Comparison of ENCODE assay signal across 29 mouse cellular contexts in the genomic region with DNA sequence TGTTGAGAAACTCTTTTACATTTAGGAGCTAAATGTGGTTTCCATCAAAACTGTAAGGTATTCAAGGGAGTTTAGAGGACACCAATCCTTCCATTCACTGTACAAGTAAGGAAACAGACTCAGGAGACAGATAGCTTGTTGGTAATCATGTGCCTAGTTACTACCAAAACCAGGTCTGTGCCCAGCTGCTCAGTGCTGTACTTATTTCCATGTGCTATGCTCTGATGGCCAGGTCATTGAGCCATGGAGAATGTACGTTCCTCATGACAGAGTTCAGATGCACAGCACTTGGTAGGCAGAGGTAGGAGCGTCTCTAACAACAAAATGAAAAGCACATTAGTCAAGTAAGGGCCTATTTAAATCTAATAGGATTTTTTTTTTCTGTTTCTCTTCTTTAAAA. TPM values are rescaled to one million over a fixed set of nuclear protein-coding genes. Genes with fewer than 3 reads are reported as not detected.
A peak's percentile ranks its signal among the peaks of the same experiment; 100 is the strongest.
DNase-seq lines count a peak whose midpoint lies in the region; ATAC-seq and TF ChIP-seq lines count a peak whose summit lies in the region.
"Had no signal": no experiment of that assay in that cellular context is flagged by ENCODE, and none has a peak within 500 bp of the region (broad histone marks: within the 10 kb centered on the region; RNA-seq: fewer than 3 reads in every experiment).

No protein-coding gene starts in this region.

- WGBS in intestine, postnatal 0 days: 87% methylated on average over 2 of the region's 2 CpGs

- H3K4me3 ChIP-seq in intestine, postnatal 0 days (ENCODE audit: low read depth, low read length): no peak overlapping the region
- H3K4me3 ChIP-seq: embryonic facial prominence, embryonic 13.5 days; forebrain, embryonic 10.5 days; forebrain, embryonic 15.5 days; heart, embryonic 15.5 days; hindbrain, embryonic 13.5 days; myocyte; neural tube, embryonic 12.5 days had no signal

- H3K27me3 ChIP-seq in intestine, postnatal 0 days (replicated peaks; ENCODE audit: control insufficient read depth, insufficient read depth, low read length): no peaks in the 10 kb centered on the region
- H3K27me3 ChIP-seq: embryonic facial prominence, embryonic 13.5 days; forebrain, embryonic 15.5 days; heart, embryonic 15.5 days; hindbrain, embryonic 13.5 days; neural tube, embryonic 12.5 days had no signal

- no peaks in the 10 kb centered on the region for H3K9me3 ChIP-seq in intestine, postnatal 0 days (ENCODE audit: control insufficient read depth)
- H3K9me3 ChIP-seq: embryonic facial prominence, embryonic 13.5 days; forebrain, embryonic 15.5 days; heart, embryonic 15.5 days; hindbrain, embryonic 13.5 days had no signal

- no peak overlapping the region for H3K9ac ChIP-seq in intestine, postnatal 0 days (ENCODE audit: low read depth, low read length)
- H3K9ac ChIP-seq: embryonic facial prominence, embryonic 13.5 days; forebrain, embryonic 15.5 days; heart, embryonic 15.5 days; hindbrain, embryonic 13.5 days; liver, embryonic 14.5 days; neural tube, embryonic 12.5 days had no signal

- no peak for ATAC-seq in intestine, postnatal 0 days
- ATAC-seq: CD4-positive, CD25-positive, alpha-beta regulatory T cell, adult 4 months; forebrain, embryonic 15.5 days; midbrain, embryonic 16.5 days had no signal

- TF ChIP-seq CTCF in intestine, postnatal 0 days (IDR thresholded peaks at IDR 0.05; ENCODE audit: low read depth): no peak

- H3K27ac ChIP-seq in intestine, postnatal 0 days (ENCODE audit: low read depth, low read length): no peak overlapping the region
- H3K27ac ChIP-seq: embryonic facial prominence, embryonic 13.5 days; forebrain, embryonic 10.5 days; forebrain, embryonic 15.5 days; heart, embryonic 15.5 days; hindbrain, embryonic 13.5 days; liver, embryonic 14.5 days; neural tube, embryonic 12.5 days had no signal

- H3K36me3 ChIP-seq in intestine, postnatal 0 days (ENCODE audit: control insufficient read depth, insufficient read depth): no peaks in the 10 kb centered on the region
- H3K36me3 ChIP-seq: embryonic facial prominence, embryonic 13.5 days; forebrain, embryonic 15.5 days; heart, embryonic 15.5 days; neural tube, embryonic 12.5 days had no signal

- H3K4me1 ChIP-seq in intestine, postnatal 0 days (replicated peaks; ENCODE audit: control insufficient read depth, insufficient read depth, low read length): 0 out of 2 replicates have a peak, but pooled peaks cover 7% of the 10 kb centered on the region

- intact Hi-C loops in heart, postnatal 14 days (cut with DNase I): no loop called here

- peak; percentile 78 for DNase-seq in heart, adult 11 months
- DNase-seq in heart, postnatal 14 days: no peak
- DNase-seq in kidney, adult 9 months: peak; percentile 67
- DNase-seq in kidney, adult 18-20 months: no peak
- peak; percentile 17 to 18 for DNase-seq in spleen, postnatal 36 days (ENCODE audit: low spot score in 2 of 2)
- DNase-seq in spleen, postnatal 4 days (ENCODE audit: low spot score in 2 of 2): no peak
- DNase-seq: adrenal gland, postnatal 25 days; cerebellum, adult 18-20 months; cerebellum, postnatal 10 days; heart, postnatal 36 days; liver; lung, adult 2 months; lung, postnatal 10 days; right cerebral cortex, adult 18-20 months; spleen, adult 18-20 months; thymus, postnatal 4 days had no signal

- no peak overlapping the region for H3K4me2 ChIP-seq in intestine, postnatal 0 days (replicated peaks; ENCODE audit: low read depth)
- H3K4me2 ChIP-seq: embryonic facial prominence, embryonic 13.5 days; forebrain, embryonic 15.5 days; heart, embryonic 15.5 days; hindbrain, embryonic 13.5 days; midbrain, embryonic 11.5 days; neural tube, embryonic 12.5 days had no signal

RNA-seq across cellular contexts. Expression of a gene that starts 8.7 kb away (rescaled TPM):
- total RNA-seq in heart, postnatal 14 days (2021): 1 to 10 TPM; 4.5 to 9.5 TPM
- 5.0 and 6.7 TPM in 2 replicates for polyA plus RNA-seq in intestine, postnatal 0 days (2015; fragmentation: Nextera tagmentation; extraction: Ambion mirVana)
- polyA plus RNA-seq: CD4-positive, CD25-positive, alpha-beta regulatory T cell, adult 4 months; testis, adult 2 months had no signal

Comparison
In these comparisons a context has a peak if more than half of its experiments do, and no peak if none do; other contexts are left out.
1. DNase-seq: peak in heart, adult 11 months (single experiment), kidney, adult 9 months (single experiment) and spleen, postnatal 36 days (2 of 2); none in heart, postnatal 14 days (0 of 2), kidney, adult 18-20 months (single experiment) and spleen, postnatal 4 days (0 of 2).